Mouse (Mus musculus) cortical plate, adult 2 months (tissue): ENCODE measurements at regions not wholly inside any gene's neighbourhood (a gene's known extent, or its start where the extent isn't known, plus 50 kb on each side); places are given as distances from the start of the nearest gene placed in this dataset.

ENCODE experiments used
- CTCF ChIP-seq: fragments of 200-500 bp; IDR thresholded peaks from 2 replicates; pipeline ENCODE4 v1.5.1; 2011; ENCODE audit warnings: mild to moderate bottlenecking, control low read depth, low read length; ENCODE audit not compliant: insufficient read depth; ENCODE audit errors: extremely low read depth
- POLR2A ChIP-seq: fragments of 200-500 bp; IDR thresholded peaks from 2 replicates; pipeline ENCODE4 v1.6.1; 2011; ENCODE audit warnings: mild to moderate bottlenecking, low read length, control low read depth; ENCODE audit not compliant: insufficient read depth; ENCODE audit errors: extremely low read depth

DNA sequence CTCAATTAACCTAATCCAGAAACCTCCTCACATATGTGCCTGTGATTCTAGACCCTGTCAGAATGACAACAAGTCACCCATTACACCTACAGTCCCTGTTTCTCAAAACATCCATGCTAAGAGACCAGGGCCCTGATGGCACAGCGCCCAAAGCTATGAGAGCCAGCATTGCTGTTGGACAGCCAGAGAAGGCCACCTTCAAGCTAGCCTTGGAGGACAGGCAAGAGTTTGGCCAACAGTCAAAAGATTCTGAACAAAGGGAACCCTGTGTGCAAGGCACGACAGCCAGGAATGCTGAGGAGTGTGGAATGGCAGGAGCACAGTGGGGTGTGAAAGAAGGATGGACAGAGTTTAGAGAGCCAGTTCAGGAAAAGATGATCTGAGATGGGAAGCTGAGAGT is 66.6 kb upstream of the Usp47 start:
- TF ChIP-seq CTCF (no peak), POLR2A (no peak)
